Mouse (Mus musculus) Muller cell, postnatal 12 days (primary cell): ENCODE measurements around the gene Jag2.
A peak's percentile ranks its signal among the peaks of the same experiment; 100 is the strongest.

Experiments used
- DNase-seq: peaks from one replicate; pipeline ENCODE4 v3.0.0-alpha.2; 2015; ENCODE audit errors: inconsistent ontology term

Jag2 gene

GRCm38 (mm10) chr12:112941156-112941775, 11.7 kb upstream of the Jag2 start:
- DNase-seq, result peak; percentile 35

GRCm38 (mm10) chr12:112940710-112941109, 11.1 kb upstream of the Jag2 start:
- DNase-seq, result no peak

- DNase-seq, result no peak
These were observed 10.7 kb upstream of the Jag2 start for GRCm38 (mm10) chr12:112940238-112940637.

- DNase-seq, result no peak
These were observed 9.4 kb upstream of the Jag2 start for GRCm38 (mm10) chr12:112938873-112939565.

GRCm38 (mm10) chr12:112938366-112938765, 8.8 kb upstream of the Jag2 start:
- DNase-seq, result no peak

- DNase-seq, result peak; percentile 37
These were observed 8.3 kb upstream of the Jag2 start for GRCm38 (mm10) chr12:112937906-112938305.

GRCm38 (mm10) chr12:112932647-112933046, 3.1 kb upstream of the Jag2 start:
- no peak for DNase-seq

- peak; percentile 37 for DNase-seq
These were observed 955 bp downstream of the Jag2 start for GRCm38 (mm10) chr12:112928401-112929241.

- no peak for DNase-seq
These were observed 2.3 kb downstream of the Jag2 start for GRCm38 (mm10) chr12:112927265-112927664.

- no peak for DNase-seq
These were observed 3.6 kb downstream of the Jag2 start for GRCm38 (mm10) chr12:112925950-112926349.

GRCm38 (mm10) chr12:112922541-112922940, 7.0 kb downstream of the Jag2 start:
- DNase-seq, result no peak

GRCm38 (mm10) chr12:112921518-112921917, 8.1 kb downstream of the Jag2 start:
- no peak for DNase-seq

- DNase-seq, result no peak
These were observed 11.7 kb downstream of the Jag2 start for GRCm38 (mm10) chr12:112917906-112918305.

- no peak for DNase-seq
These were observed 12.1 kb downstream of the Jag2 start for GRCm38 (mm10) chr12:112917486-112917885.

GRCm38 (mm10) chr12:112916698-112917400, 12.7 kb downstream of the Jag2 start:
- DNase-seq, result no peak

- DNase-seq, result no peak
These were observed 14.0 kb downstream of the Jag2 start for GRCm38 (mm10) chr12:112915587-112915986.

- DNase-seq, result no peak
These were observed 15.0 kb downstream of the Jag2 start for GRCm38 (mm10) chr12:112914527-112914926.

- DNase-seq, result no peak
These were observed 16.4 kb downstream of the Jag2 start for GRCm38 (mm10) chr12:112912951-112913745.

- no peak for DNase-seq
These were observed 17.9 kb downstream of the Jag2 start for GRCm38 (mm10) chr12:112911701-112912100.

GRCm38 (mm10) chr12:112908991-112909390, 20.6 kb downstream of the Jag2 start:
- DNase-seq, result no peak

- DNase-seq, result no peak
These were observed 24.6 kb downstream of the Jag2 start for GRCm38 (mm10) chr12:112905001-112905400.
